Mouse (Mus musculus): ENCODE results near the gene BC024978. TPM values are rescaled to one million over a fixed set of nuclear protein-coding genes. Genes with fewer than 3 reads are reported as not detected.

The BC024978 gene
- total and polyA plus RNA-seq, 3 experiments = 1.6 to 9.4 (median 1.7) TPM

- TF ChIP-seq MYC (IDR thresholded peaks at IDR 0.05; ENCODE audit: low read depth, low read length) = no peak
- TF ChIP-seq ZNF384 (IDR thresholded peaks at IDR 0.05; ENCODE audit: low read depth, low read length) = no peak
- TF ChIP-seq TCF12 (IDR thresholded peaks at IDR 0.05; ENCODE audit: low read depth, low read length) = no peak
- TF ChIP-seq CHD1 (IDR thresholded peaks at IDR 0.05; ENCODE audit: low read depth, low read length) = no peak
- TF ChIP-seq MEF2A (IDR thresholded peaks at IDR 0.05; ENCODE audit: borderline replicate concordance, low read depth, low read length) = no peak
- TF ChIP-seq KAT2A (IDR thresholded peaks at IDR 0.05; ENCODE audit: insufficient replicate concordance, low read length) = no peak
- TF ChIP-seq MAX (IDR thresholded peaks at IDR 0.05; ENCODE audit: low read length) = no peak
- TF ChIP-seq JUN (IDR thresholded peaks at IDR 0.05; ENCODE audit: insufficient read depth, low read depth, low read length) = no peak
- TF ChIP-seq MAZ (IDR thresholded peaks at IDR 0.05; ENCODE audit: low read depth, low read length) = no peak
- TF ChIP-seq HCFC1 (IDR thresholded peaks at IDR 0.05; ENCODE audit: low read depth, low read length) = no peak
- TF ChIP-seq GABPA (IDR thresholded peaks at IDR 0.05; ENCODE audit: insufficient replicate concordance, low read depth, low read length) = no peak
- no peak for TF ChIP-seq CTCF (conservative IDR thresholded peaks at IDR 0.05 in 1 of 2, IDR thresholded peaks at IDR 0.05 in 1 of 2; ENCODE audit: low read depth in 2 of 2, low read length in 2 of 2)
- TF ChIP-seq RAD21 (IDR thresholded peaks at IDR 0.05; ENCODE audit: low read depth, low read length) = no peak
- no peak for TF ChIP-seq ZKSCAN1 (IDR thresholded peaks at IDR 0.05; ENCODE audit: borderline replicate concordance, low read depth, low read length)
- H3K4me3 ChIP-seq (replicated peaks in 1 of 3; ENCODE audit: low read depth in 2 of 3, low read length in 2 of 3, poor library complexity in 1 of 3) = no peak overlapping the region
- H3K9me3 ChIP-seq (replicated peaks; ENCODE audit: low read length) = no peaks in the 10 kb centered on the region
- H3K4me2 ChIP-seq (ENCODE audit: insufficient read depth, low read depth, poor library complexity, severe bottlenecking) = no peak overlapping the region
- DNase-seq (ENCODE audit: extremely low read depth) = no peak
- in situ Hi-C loops (cut with MboI; ENCODE audit: low pct_ligation_motif_present, low pct_unique_long_range_greater_than_20kb, low sequenced_read_pairs) = no loop called here
- no peaks in the 10 kb centered on the region for H3K27me3 ChIP-seq (replicated peaks)
- H3K27ac ChIP-seq (ENCODE audit: insufficient read depth, low read depth) = no peak overlapping the region
- H3K4me1 ChIP-seq (ENCODE audit: control insufficient read depth in 1 of 2, insufficient read depth in 2 of 2) = peaks cover 6 to 53% of the 10 kb centered on the region in 2 experiments
- peaks cover 20% of the 10 kb centered on the region for H3K79me2 ChIP-seq (replicated peaks; ENCODE audit: control insufficient read depth, extremely low read depth, insufficient read depth, poor library complexity, severe bottlenecking)
- no peak overlapping the region for H3K9ac ChIP-seq (ENCODE audit: insufficient read depth, low read depth)
- H3K36me3 ChIP-seq (replicated peaks in 1 of 2; ENCODE audit: control insufficient read depth in 1 of 2, insufficient read depth in 1 of 2, low read length in 1 of 2) = peaks cover 12 to 57% of the 10 kb centered on the region in 2 experiments
- dilution Hi-C loops (cut with MboI; ENCODE audit: extremely low pct_ligation_motif_present, extremely low pct_unique_long_range_greater_than_20kb, low sequenced_read_pairs) = no loop called here
Measured at GRCm38 (mm10) chr7:27198355-27198754, 2.8 kb downstream of the BC024978 start.

GRCm38 (mm10) chr7:27198779-27199178 lies 3.2 kb downstream of the BC024978 start:
- H3K27ac ChIP-seq (ENCODE audit: insufficient read depth, low read depth) = no peak overlapping the region
- H3K9ac ChIP-seq (ENCODE audit: insufficient read depth, low read depth) = no peak overlapping the region
- H3K9me3 ChIP-seq (replicated peaks; ENCODE audit: low read length) = no peaks in the 10 kb centered on the region
- H3K4me2 ChIP-seq (ENCODE audit: insufficient read depth, low read depth, poor library complexity, severe bottlenecking) = no peak overlapping the region
- peaks cover 2 to 49% of the 10 kb centered on the region in 2 experiments for H3K4me1 ChIP-seq (ENCODE audit: control insufficient read depth in 1 of 2, insufficient read depth in 2 of 2)
- H3K4me3 ChIP-seq (replicated peaks in 1 of 3; ENCODE audit: low read depth in 2 of 3, low read length in 2 of 3, poor library complexity in 1 of 3) = no peak overlapping the region
- dilution Hi-C loops (cut with MboI; ENCODE audit: extremely low pct_ligation_motif_present, extremely low pct_unique_long_range_greater_than_20kb, low sequenced_read_pairs) = no loop called here
- no peaks in the 10 kb centered on the region for H3K27me3 ChIP-seq (replicated peaks)
- TF ChIP-seq RCOR1 (conservative IDR thresholded peaks at IDR 0.05; ENCODE audit: low read depth, low read length) = no peak
- no peak for TF ChIP-seq BHLHE40 (IDR thresholded peaks at IDR 0.05; ENCODE audit: low read depth, low read length)
- TF ChIP-seq USF1 (IDR thresholded peaks at IDR 0.05; ENCODE audit: low read depth, low read length) = no peak
- TF ChIP-seq MAZ (IDR thresholded peaks at IDR 0.05; ENCODE audit: low read depth, low read length) = no peak
- TF ChIP-seq ELF1 (IDR thresholded peaks at IDR 0.05; ENCODE audit: low read depth, low read length) = no peak
- no peak for TF ChIP-seq JUND (conservative IDR thresholded peaks at IDR 0.05; ENCODE audit: low read depth, low read length)
- no peak for TF ChIP-seq JUN (IDR thresholded peaks at IDR 0.05; ENCODE audit: insufficient read depth, low read depth, low read length)
- no peak for TF ChIP-seq USF2 (conservative IDR thresholded peaks at IDR 0.05; ENCODE audit: low read depth, low read length)
- no peak for TF ChIP-seq HCFC1 (IDR thresholded peaks at IDR 0.05; ENCODE audit: low read depth, low read length)
- no peak for TF ChIP-seq MAX (IDR thresholded peaks at IDR 0.05; ENCODE audit: low read length)
- no peak for TF ChIP-seq CHD1 (IDR thresholded peaks at IDR 0.05; ENCODE audit: low read depth, low read length)
- TF ChIP-seq UBTF (IDR thresholded peaks at IDR 0.05; ENCODE audit: low read depth, low read length) = no peak
- no peak for TF ChIP-seq ZNF384 (IDR thresholded peaks at IDR 0.05; ENCODE audit: low read depth, low read length)
- TF ChIP-seq GABPA (IDR thresholded peaks at IDR 0.05; ENCODE audit: insufficient replicate concordance, low read depth, low read length) = no peak
- TF ChIP-seq SIN3A (IDR thresholded peaks at IDR 0.05; ENCODE audit: low read length) = no peak
- no peak for TF ChIP-seq CTCF (conservative IDR thresholded peaks at IDR 0.05 in 1 of 2, IDR thresholded peaks at IDR 0.05 in 1 of 2; ENCODE audit: low read depth in 2 of 2, low read length in 2 of 2)
- in situ Hi-C loops (cut with MboI; ENCODE audit: low pct_ligation_motif_present, low pct_unique_long_range_greater_than_20kb, low sequenced_read_pairs) = no loop called here
- H3K79me2 ChIP-seq (replicated peaks; ENCODE audit: control insufficient read depth, extremely low read depth, insufficient read depth, poor library complexity, severe bottlenecking) = peaks cover 15% of the 10 kb centered on the region
- no peak for DNase-seq (ENCODE audit: extremely low read depth)
- peaks cover 12 to 57% of the 10 kb centered on the region in 2 experiments for H3K36me3 ChIP-seq (replicated peaks in 1 of 2; ENCODE audit: control insufficient read depth in 1 of 2, insufficient read depth in 1 of 2, low read length in 1 of 2)

Measured in CH12.LX (cell line).